Mouse (Mus musculus): ENCODE measurements around the gene Rad23a. TPM values are rescaled to one million over a fixed set of nuclear protein-coding genes. Genes with fewer than 3 reads are reported as not detected.
A peak's percentile ranks its signal among the peaks of the same experiment; 100 is the strongest.

Gene Rad23a
- polyA plus RNA-seq, 1 experiment from 2014 or later = 269 TPM

GRCm38 (mm10) chr8:84809941-84810280 is 30.6 kb downstream of the Rad23a start:
- Histone ChIP-seq H3K9me3 (replicated peaks) (no peaks in the 10 kb centered on the region), H3K27me3 (peaks cover 56% of the 10 kb centered on the region), H3K4me2 (no peak overlapping the region), H3K4me3 (replicated peaks) (no peak overlapping the region), H3K27ac (no peak overlapping the region), H3K9ac (no peak overlapping the region), H3K36me3 (no peaks in the 10 kb centered on the region), H3K4me1 (replicated peaks) (peaks cover 36% of the 10 kb centered on the region)
- DNase-seq = no peak
- ATAC-seq (ENCODE audit: low read depth) = no peak
- WGBS (ENCODE audit: insufficient replicate concordance) = 70% methylated on average over 5 of the region's 5 CpGs

DNA sequence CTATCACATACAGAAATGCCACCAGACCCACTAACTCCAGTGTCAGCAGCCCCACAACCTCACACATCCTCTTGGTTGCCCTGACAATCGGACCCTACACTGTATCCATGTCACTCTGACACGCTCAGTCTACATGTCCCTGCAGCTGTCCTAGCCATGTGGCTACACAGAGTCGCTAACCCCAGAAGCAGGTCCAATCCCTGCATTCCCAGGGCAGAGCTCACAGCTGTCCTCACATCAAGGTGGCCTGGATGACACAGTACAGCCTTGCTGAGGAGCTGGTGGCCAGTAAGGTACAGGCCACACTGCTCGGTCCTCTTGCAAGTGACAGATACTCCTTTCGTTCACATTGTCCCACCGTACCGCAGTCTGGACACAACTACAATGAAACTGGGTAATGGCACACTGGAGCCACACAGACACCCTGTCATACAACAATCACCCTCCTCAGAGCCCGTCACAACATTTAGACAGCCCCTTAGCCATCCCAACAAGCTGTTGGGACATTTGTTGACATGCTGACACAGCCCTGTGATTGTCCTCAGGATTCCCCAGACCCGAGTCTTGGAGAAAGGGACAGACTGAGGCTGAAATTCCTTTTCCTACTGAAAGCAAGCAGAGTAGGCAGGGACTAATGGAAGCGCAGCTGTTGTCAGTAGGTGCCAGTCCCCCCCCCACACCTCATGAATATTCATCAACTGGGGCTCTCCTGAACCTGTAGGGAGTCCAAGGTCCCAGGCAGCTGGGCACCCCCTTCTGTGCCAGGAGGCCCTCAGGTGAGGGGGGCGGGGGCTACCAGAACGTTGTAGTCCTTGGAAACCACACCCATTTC is 31.1 kb downstream of the Rad23a start:
- Histone ChIP-seq H3K4me2 (no peak overlapping the region), H3K4me1 (replicated peaks) (peaks cover 33% of the 10 kb centered on the region), H3K27me3 (peaks cover 58% of the 10 kb centered on the region), H3K9ac (no peak overlapping the region), H3K9me3 (replicated peaks) (no peaks in the 10 kb centered on the region), H3K36me3 (no peaks in the 10 kb centered on the region), H3K27ac (no peak overlapping the region), H3K4me3 (replicated peaks) (no peak overlapping the region)
- ATAC-seq (ENCODE audit: low read depth) = no peak
- DNase-seq = no peak
- WGBS (ENCODE audit: insufficient replicate concordance) = 71% methylated on average over 12 of the region's 12 CpGs

DNA sequence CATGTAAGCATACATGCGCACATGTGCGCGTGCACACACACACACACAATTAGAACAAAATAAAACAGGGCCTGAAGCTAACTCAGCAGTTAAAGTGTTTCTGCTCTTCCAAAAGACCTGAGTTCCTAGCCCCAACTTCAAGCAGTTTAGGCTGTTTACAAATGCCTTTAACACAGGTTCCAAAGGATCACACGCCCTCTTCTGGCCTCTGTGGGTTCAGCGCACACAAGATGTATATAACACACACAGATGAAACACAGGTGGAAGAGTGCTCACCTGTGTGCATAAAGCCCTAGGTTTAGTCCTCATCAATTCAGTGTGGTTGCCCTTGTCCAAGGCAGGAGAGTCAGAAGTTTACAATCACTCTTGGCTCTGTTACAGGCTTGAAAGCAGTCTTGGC is 34.4 kb downstream of the Rad23a start:
- H3K27ac ChIP-seq = no peak overlapping the region
- H3K36me3 ChIP-seq = no peaks in the 10 kb centered on the region
- H3K9ac ChIP-seq = no peak overlapping the region
- no peak for DNase-seq
- H3K9me3 ChIP-seq (replicated peaks) = no peaks in the 10 kb centered on the region
- ATAC-seq (ENCODE audit: low read depth) = no peak
- no peak overlapping the region for H3K4me3 ChIP-seq (replicated peaks)
- peaks cover 69% of the 10 kb centered on the region for H3K27me3 ChIP-seq
- no peak overlapping the region for H3K4me2 ChIP-seq
- WGBS (ENCODE audit: insufficient replicate concordance) = 96% methylated on average over 5 of the region's 5 CpGs
- H3K4me1 ChIP-seq (replicated peaks) = peaks cover 24% of the 10 kb centered on the region

GRCm38 (mm10) chr8:84799999-84800831 is 40.2 kb downstream of the Rad23a start, which contains the start of gene Nfix:
Gene Nfix (minus strand): TSS chr8:84800344.
- peak; percentile 44 for ATAC-seq (ENCODE audit: low read depth)
- no peak for DNase-seq
- peak within 1 kb of the TSS; percentile 81 for H3K9ac ChIP-seq
- WGBS (ENCODE audit: insufficient replicate concordance) = under 1% methylated on average over 76 of the region's 125 CpGs
- H3K4me2 ChIP-seq = peak within 1 kb of the TSS; percentile 99
- peak within 1 kb of the TSS; percentile 78 for H3K4me3 ChIP-seq (replicated peaks)
- peaks cover 99% of the 10 kb centered on the region for H3K27me3 ChIP-seq
- no peaks in the 10 kb centered on the region for H3K36me3 ChIP-seq
- H3K4me1 ChIP-seq (replicated peaks) = peaks cover 27% of the 10 kb centered on the region
- no peaks in the 10 kb centered on the region for H3K9me3 ChIP-seq (replicated peaks)
- H3K27ac ChIP-seq = peak within 1 kb of the TSS; percentile 34

- peak overlapping the region; percentile 78 for H3K4me3 ChIP-seq (replicated peaks)
- peaks cover 31% of the 10 kb centered on the region for H3K4me1 ChIP-seq (replicated peaks)
- peaks cover 99% of the 10 kb centered on the region for H3K27me3 ChIP-seq
- H3K4me2 ChIP-seq = peak overlapping the region; percentile 99
- peak overlapping the region; percentile 81 for H3K9ac ChIP-seq
- no peaks in the 10 kb centered on the region for H3K9me3 ChIP-seq (replicated peaks)
- H3K27ac ChIP-seq = peak overlapping the region; percentile 34
- peak; percentile 57 for ATAC-seq (ENCODE audit: low read depth)
- 1% methylated on average over 87 of the region's 108 CpGs for WGBS (ENCODE audit: insufficient replicate concordance)
- no peak for DNase-seq
- no peaks in the 10 kb centered on the region for H3K36me3 ChIP-seq
These were observed 41.1 kb downstream of the Rad23a start for GRCm38 (mm10) chr8:84799136-84799931.

GRCm38 (mm10) chr8:84798446-84799135 is 41.9 kb downstream of the Rad23a start:
- Histone ChIP-seq H3K36me3 (no peaks in the 10 kb centered on the region), H3K27ac (no peak overlapping the region), H3K9ac (peak overlapping the region; percentile 81), H3K4me3 (replicated peaks) (peak overlapping the region; percentile 78), H3K4me1 (replicated peaks) (peaks cover 36% of the 10 kb centered on the region), H3K9me3 (replicated peaks) (no peaks in the 10 kb centered on the region), H3K4me2 (peak overlapping the region; percentile 99), H3K27me3 (peaks cover 99% of the 10 kb centered on the region)
- ATAC-seq (ENCODE audit: low read depth) = no peak; the same call in 1 of the 2 replicates
- no peak for DNase-seq
- WGBS (ENCODE audit: insufficient replicate concordance) = 58% methylated on average over 10 of the region's 10 CpGs

DNA sequence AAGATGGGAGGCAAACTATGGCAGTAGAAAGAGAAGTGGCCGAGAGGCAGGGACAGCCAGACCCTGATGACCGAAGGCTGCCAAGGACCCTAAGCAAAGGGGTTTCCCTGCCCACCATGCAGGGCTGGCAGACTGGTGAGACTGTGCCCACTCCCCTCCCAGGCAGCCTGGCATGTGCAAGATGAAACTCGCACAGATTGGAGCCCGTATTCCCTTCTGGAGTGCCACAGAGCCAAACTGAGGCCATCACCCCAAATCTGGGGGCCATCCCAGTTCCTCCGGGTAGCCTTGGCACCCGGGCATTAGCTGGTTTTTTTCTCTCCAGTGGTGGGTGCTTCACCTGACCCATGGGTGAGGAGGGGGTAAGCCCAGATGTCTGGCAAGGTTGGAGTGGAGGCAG is 42.5 kb downstream of the Rad23a start:
- Histone ChIP-seq H3K27me3 (peaks cover 98% of the 10 kb centered on the region), H3K4me1 (replicated peaks) (peaks cover 37% of the 10 kb centered on the region), H3K4me2 (no peak overlapping the region), H3K9ac (no peak overlapping the region), H3K9me3 (replicated peaks) (no peaks in the 10 kb centered on the region), H3K27ac (no peak overlapping the region), H3K4me3 (replicated peaks) (no peak overlapping the region; the same call in 1 of the 2 replicates), H3K36me3 (no peaks in the 10 kb centered on the region)
- no peak for ATAC-seq (ENCODE audit: low read depth)
- 79% methylated on average over 6 of the region's 6 CpGs for WGBS (ENCODE audit: insufficient replicate concordance)
- DNase-seq = no peak

GRCm38 (mm10) chr8:84797256-84797797 is 43.1 kb downstream of the Rad23a start:
- Histone ChIP-seq H3K36me3 (no peaks in the 10 kb centered on the region), H3K27ac (no peak overlapping the region), H3K4me1 (replicated peaks) (peaks cover 37% of the 10 kb centered on the region), H3K4me3 (replicated peaks) (no peak overlapping the region), H3K9ac (no peak overlapping the region), H3K9me3 (replicated peaks) (no peaks in the 10 kb centered on the region), H3K27me3 (peaks cover 97% of the 10 kb centered on the region), H3K4me2 (no peak overlapping the region)
- ATAC-seq (ENCODE audit: low read depth) = no peak
- 78% methylated on average over 15 of the region's 15 CpGs for WGBS (ENCODE audit: insufficient replicate concordance)
- DNase-seq = no peak

DNA sequence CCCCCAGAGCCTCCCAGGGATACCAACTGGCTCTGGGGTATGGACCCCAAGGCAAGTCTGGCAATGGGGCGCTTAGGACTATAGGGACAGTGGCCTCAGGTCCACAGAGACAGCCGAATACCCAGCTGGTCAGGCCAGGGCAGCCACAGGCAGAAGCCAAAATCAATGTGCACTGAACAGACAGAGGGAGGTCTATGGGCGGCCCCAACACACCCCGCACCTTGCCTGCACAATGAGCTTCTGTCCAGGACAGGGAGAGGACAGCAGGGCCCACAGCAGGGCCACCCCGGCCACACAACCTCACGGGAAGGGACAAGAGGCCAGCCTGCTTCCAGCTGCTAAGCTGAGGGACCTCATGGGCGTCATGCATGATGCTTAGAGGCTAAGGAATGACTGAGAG is 46.0 kb downstream of the Rad23a start:
- H3K9ac ChIP-seq = no peak overlapping the region
- ATAC-seq (ENCODE audit: low read depth) (no peak), DNase-seq (no peak)
- H3K27me3 ChIP-seq = peaks cover 94% of the 10 kb centered on the region
- H3K4me2 ChIP-seq = no peak overlapping the region
- no peaks in the 10 kb centered on the region for H3K36me3 ChIP-seq
- H3K27ac ChIP-seq = 0 out of 2 replicates have a peak overlapping the region, but pooled peaks have one; percentile 5
- peaks cover 27% of the 10 kb centered on the region for H3K4me1 ChIP-seq (replicated peaks)
- H3K9me3 ChIP-seq (replicated peaks) = no peaks in the 10 kb centered on the region
- 72% methylated on average over 7 of the region's 7 CpGs for WGBS (ENCODE audit: insufficient replicate concordance)
- no peak overlapping the region for H3K4me3 ChIP-seq (replicated peaks)

DNA sequence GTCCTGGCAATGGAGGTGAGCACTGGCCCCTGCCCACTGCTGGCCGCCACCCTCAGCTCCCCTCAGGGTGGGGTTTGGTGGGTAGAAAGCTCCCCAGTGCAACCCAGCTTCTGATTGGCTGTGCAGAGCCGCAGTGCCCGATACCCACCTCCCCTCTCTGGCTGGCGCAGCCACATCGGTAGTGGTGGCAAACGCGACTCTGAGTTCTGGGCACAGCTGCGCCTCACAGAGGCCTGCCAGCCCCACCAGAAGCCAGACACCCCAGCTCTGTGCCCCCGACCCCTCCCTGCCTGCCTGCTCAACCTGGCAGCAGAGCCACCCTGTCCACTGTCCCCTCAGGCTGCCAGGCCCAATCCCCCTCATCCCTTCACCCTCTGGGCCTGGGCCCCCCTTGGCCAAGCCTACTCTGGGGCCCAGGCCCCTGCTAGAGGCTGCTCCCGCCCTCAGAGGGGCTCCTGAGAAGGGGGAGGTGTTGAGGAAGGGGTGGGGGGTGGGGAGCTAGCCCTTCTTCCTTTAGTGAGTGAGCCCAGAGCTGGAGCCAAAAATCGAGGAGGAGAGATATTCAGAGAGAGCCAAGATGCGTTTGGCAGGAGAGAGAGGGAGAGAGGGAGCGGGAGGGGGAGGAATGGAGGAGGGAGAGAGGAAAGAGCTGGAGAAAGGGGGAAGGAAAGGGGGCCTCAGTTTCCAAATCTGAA is 46.5 kb downstream of the Rad23a start:
- Histone ChIP-seq H3K9me3 (replicated peaks) (no peaks in the 10 kb centered on the region), H3K4me3 (replicated peaks) (no peak overlapping the region), H3K9ac (no peak overlapping the region), H3K4me1 (replicated peaks) (peaks cover 22% of the 10 kb centered on the region), H3K27me3 (peaks cover 94% of the 10 kb centered on the region), H3K36me3 (no peaks in the 10 kb centered on the region), H3K27ac (0 out of 2 replicates have a peak overlapping the region, but pooled peaks have one; percentile 5), H3K4me2 (no peak overlapping the region)
- no peak for DNase-seq
- 61% methylated on average over 13 of the region's 13 CpGs for WGBS (ENCODE audit: insufficient replicate concordance)
- ATAC-seq (ENCODE audit: low read depth) = no peak
